Mouse (Mus musculus): ENCODE data around the gene Ryk. TPM values are rescaled to one million over a fixed set of nuclear protein-coding genes. Genes with fewer than 3 reads are reported as not detected.

Ryk gene
- polyA plus RNA-seq, 1 experiment from 2014 or later: 10.7 TPM

- H3K9ac ChIP-seq (ENCODE audit: low read depth, low read length): no peak overlapping the region
- ATAC-seq: no peak
- no peak overlapping the region for H3K4me2 ChIP-seq (ENCODE audit: low read length)
- no peak overlapping the region for H3K4me3 ChIP-seq (ENCODE audit: low read depth, low read length)
- no peak overlapping the region for H3K27ac ChIP-seq (ENCODE audit: low read length)
- peaks cover 31% of the 10 kb centered on the region for H3K4me1 ChIP-seq (ENCODE audit: control insufficient read depth, insufficient read depth, low read length)
- 91% methylated on average over 5 of the region's 5 CpGs for WGBS
- no peaks in the 10 kb centered on the region for H3K36me3 ChIP-seq (ENCODE audit: control insufficient read depth, insufficient read depth, low read length)
- no peaks in the 10 kb centered on the region for H3K9me3 ChIP-seq (replicated peaks; ENCODE audit: control insufficient read depth, low read length, poor library complexity, severe bottlenecking)
- no peaks in the 10 kb centered on the region for H3K27me3 ChIP-seq (ENCODE audit: control insufficient read depth, insufficient read depth, low read depth, low read length)
Measured at GRCm38 (mm10) chr9:102846348-102846747, 11.6 kb downstream of the Ryk start.

- Histone ChIP-seq H3K27me3 (ENCODE audit: control insufficient read depth, insufficient read depth, low read depth, low read length) (no peaks in the 10 kb centered on the region), H3K4me3 (ENCODE audit: low read depth, low read length) (no peak overlapping the region), H3K27ac (ENCODE audit: low read length) (no peak overlapping the region), H3K4me1 (ENCODE audit: control insufficient read depth, insufficient read depth, low read length) (peaks cover 9% of the 10 kb centered on the region), H3K4me2 (ENCODE audit: low read length) (no peak overlapping the region), H3K36me3 (ENCODE audit: control insufficient read depth, insufficient read depth, low read length) (no peaks in the 10 kb centered on the region), H3K9ac (ENCODE audit: low read depth, low read length) (no peak overlapping the region), H3K9me3 (replicated peaks; ENCODE audit: control insufficient read depth, low read length, poor library complexity, severe bottlenecking) (no peaks in the 10 kb centered on the region)
- 89% methylated on average over 13 of the region's 13 CpGs for WGBS
- no peak for ATAC-seq
Measured at GRCm38 (mm10) chr9:102852076-102853022, 17.6 kb downstream of the Ryk start.

- WGBS: 86% methylated on average over 2 of the region's 2 CpGs
- Histone ChIP-seq H3K27me3 (ENCODE audit: control insufficient read depth, insufficient read depth, low read depth, low read length) (no peaks in the 10 kb centered on the region), H3K4me2 (ENCODE audit: low read length) (no peak overlapping the region), H3K27ac (ENCODE audit: low read length) (no peak overlapping the region), H3K4me1 (ENCODE audit: control insufficient read depth, insufficient read depth, low read length) (no peaks in the 10 kb centered on the region), H3K4me3 (ENCODE audit: low read depth, low read length) (no peak overlapping the region), H3K9me3 (replicated peaks; ENCODE audit: control insufficient read depth, low read length, poor library complexity, severe bottlenecking) (no peaks in the 10 kb centered on the region), H3K36me3 (ENCODE audit: control insufficient read depth, insufficient read depth, low read length) (no peaks in the 10 kb centered on the region), H3K9ac (ENCODE audit: low read depth, low read length) (no peak overlapping the region)
- ATAC-seq: no peak
Measured at GRCm38 (mm10) chr9:102857856-102858255, 23.1 kb downstream of the Ryk start.

- H3K4me1 ChIP-seq (ENCODE audit: control insufficient read depth, insufficient read depth, low read length): peaks cover under 1% of the 10 kb centered on the region
- no peak overlapping the region for H3K4me2 ChIP-seq (ENCODE audit: low read length)
- no peak for ATAC-seq
- 82% methylated on average over 5 of the region's 5 CpGs for WGBS
- no peak overlapping the region for H3K9ac ChIP-seq (ENCODE audit: low read depth, low read length)
- no peak overlapping the region for H3K4me3 ChIP-seq (ENCODE audit: low read depth, low read length)
- no peaks in the 10 kb centered on the region for H3K27me3 ChIP-seq (ENCODE audit: control insufficient read depth, insufficient read depth, low read depth, low read length)
- H3K27ac ChIP-seq (ENCODE audit: low read length): no peak overlapping the region
- no peaks in the 10 kb centered on the region for H3K36me3 ChIP-seq (ENCODE audit: control insufficient read depth, insufficient read depth, low read length)
- no peaks in the 10 kb centered on the region for H3K9me3 ChIP-seq (replicated peaks; ENCODE audit: control insufficient read depth, low read length, poor library complexity, severe bottlenecking)
Measured at GRCm38 (mm10) chr9:102858283-102858682, 23.6 kb downstream of the Ryk start.

- H3K27ac ChIP-seq (ENCODE audit: low read length): no peak overlapping the region
- ATAC-seq: no peak
- H3K9ac ChIP-seq (ENCODE audit: low read depth, low read length): no peak overlapping the region
- H3K36me3 ChIP-seq (ENCODE audit: control insufficient read depth, insufficient read depth, low read length): no peaks in the 10 kb centered on the region
- no peak overlapping the region for H3K4me3 ChIP-seq (ENCODE audit: low read depth, low read length)
- H3K27me3 ChIP-seq (ENCODE audit: control insufficient read depth, insufficient read depth, low read depth, low read length): no peaks in the 10 kb centered on the region
- H3K4me1 ChIP-seq (ENCODE audit: control insufficient read depth, insufficient read depth, low read length): peaks cover 12% of the 10 kb centered on the region
- WGBS: 91% methylated on average over 5 of the region's 5 CpGs
- no peaks in the 10 kb centered on the region for H3K9me3 ChIP-seq (replicated peaks; ENCODE audit: control insufficient read depth, low read length, poor library complexity, severe bottlenecking)
- no peak overlapping the region for H3K4me2 ChIP-seq (ENCODE audit: low read length)
Measured at GRCm38 (mm10) chr9:102859399-102859798, 24.7 kb downstream of the Ryk start.

- Histone ChIP-seq H3K4me1 (ENCODE audit: control insufficient read depth, insufficient read depth, low read length) (peaks cover 12% of the 10 kb centered on the region), H3K36me3 (ENCODE audit: control insufficient read depth, insufficient read depth, low read length) (no peaks in the 10 kb centered on the region), H3K9me3 (replicated peaks; ENCODE audit: control insufficient read depth, low read length, poor library complexity, severe bottlenecking) (no peaks in the 10 kb centered on the region), H3K27me3 (ENCODE audit: control insufficient read depth, insufficient read depth, low read depth, low read length) (no peaks in the 10 kb centered on the region), H3K27ac (ENCODE audit: low read length) (no peak overlapping the region), H3K4me3 (ENCODE audit: low read depth, low read length) (no peak overlapping the region), H3K4me2 (ENCODE audit: low read length) (no peak overlapping the region), H3K9ac (ENCODE audit: low read depth, low read length) (no peak overlapping the region)
- no peak for ATAC-seq
- 96% methylated on average over 10 of the region's 10 CpGs for WGBS
Measured at GRCm38 (mm10) chr9:102859963-102860362, 25.2 kb downstream of the Ryk start.

- Histone ChIP-seq H3K27me3 (ENCODE audit: control insufficient read depth, insufficient read depth, low read depth, low read length) (no peaks in the 10 kb centered on the region), H3K4me1 (ENCODE audit: control insufficient read depth, insufficient read depth, low read length) (peaks cover 12% of the 10 kb centered on the region), H3K4me2 (ENCODE audit: low read length) (no peak overlapping the region), H3K27ac (ENCODE audit: low read length) (no peak overlapping the region), H3K4me3 (ENCODE audit: low read depth, low read length) (no peak overlapping the region), H3K9me3 (replicated peaks; ENCODE audit: control insufficient read depth, low read length, poor library complexity, severe bottlenecking) (no peaks in the 10 kb centered on the region), H3K36me3 (ENCODE audit: control insufficient read depth, insufficient read depth, low read length) (no peaks in the 10 kb centered on the region), H3K9ac (ENCODE audit: low read depth, low read length) (no peak overlapping the region)
- 85% methylated on average over 7 of the region's 7 CpGs for WGBS
- ATAC-seq: no peak
Measured at GRCm38 (mm10) chr9:102860802-102861469, 26.2 kb downstream of the Ryk start.

GRCm38 (mm10) chr9:102861789-102862188 is 27.1 kb downstream of the Ryk start:
- 85% methylated on average over 7 of the region's 7 CpGs for WGBS
- no peak for ATAC-seq
- Histone ChIP-seq H3K27me3 (ENCODE audit: control insufficient read depth, insufficient read depth, low read depth, low read length) (no peaks in the 10 kb centered on the region), H3K27ac (ENCODE audit: low read length) (no peak overlapping the region), H3K4me1 (ENCODE audit: control insufficient read depth, insufficient read depth, low read length) (peaks cover 12% of the 10 kb centered on the region), H3K36me3 (ENCODE audit: control insufficient read depth, insufficient read depth, low read length) (no peaks in the 10 kb centered on the region; the same call in 1 of the 2 replicates), H3K9ac (ENCODE audit: low read depth, low read length) (no peak overlapping the region), H3K4me2 (ENCODE audit: low read length) (no peak overlapping the region), H3K4me3 (ENCODE audit: low read depth, low read length) (no peak overlapping the region), H3K9me3 (replicated peaks; ENCODE audit: control insufficient read depth, low read length, poor library complexity, severe bottlenecking) (no peaks in the 10 kb centered on the region)

GRCm38 (mm10) chr9:102862260-102862659 is 27.5 kb downstream of the Ryk start:
- H3K4me3 ChIP-seq (ENCODE audit: low read depth, low read length): no peak overlapping the region
- H3K36me3 ChIP-seq (ENCODE audit: control insufficient read depth, insufficient read depth, low read length): no peaks in the 10 kb centered on the region; the same call in 1 of the 2 replicates
- no peak overlapping the region for H3K9ac ChIP-seq (ENCODE audit: low read depth, low read length)
- H3K4me1 ChIP-seq (ENCODE audit: control insufficient read depth, insufficient read depth, low read length): peaks cover 12% of the 10 kb centered on the region
- WGBS: 84% methylated on average over 3 of the region's 3 CpGs
- H3K27me3 ChIP-seq (ENCODE audit: control insufficient read depth, insufficient read depth, low read depth, low read length): no peaks in the 10 kb centered on the region
- no peak for ATAC-seq
- H3K9me3 ChIP-seq (replicated peaks; ENCODE audit: control insufficient read depth, low read length, poor library complexity, severe bottlenecking): no peaks in the 10 kb centered on the region
- no peak overlapping the region for H3K27ac ChIP-seq (ENCODE audit: low read length)
- H3K4me2 ChIP-seq (ENCODE audit: low read length): no peak overlapping the region

All from midbrain, embryonic 16.5 days (tissue).